Mouse (Mus musculus) bone marrow macrophage, adult 2 months (primary cell): Measurements from ENCODE around the gene Rcan2.

Experiments used
- CTCF ChIP-seq: IDR thresholded peaks from 2 replicates; pipeline ENCODE4 v1.5.1; 2012; ENCODE audit warnings: low read depth, mild to moderate bottlenecking, low read length, moderate library complexity
- POLR2A ChIP-seq: IDR thresholded peaks from 2 replicates; pipeline ENCODE4 v1.6.1; 2012; ENCODE audit warnings: mild to moderate bottlenecking, low read depth, low read length, borderline replicate concordance

GRCm38 (mm10) chr17:44060781-44061180, 259.6 kb downstream of the Rcan2 start:
- TF ChIP-seq CTCF (no peak), POLR2A (no peak)
